Mouse (Mus musculus): ENCODE data around the gene Tex261.

GRCm38 (mm10) chr6:83729350-83729970, 46.2 kb downstream of the Tex261 start:
- TF ChIP-seq CTCF (conservative IDR thresholded peaks at IDR 0.05; ENCODE audit: insufficient read depth, insufficient read length, low read depth, low read length) (no peak), POLR2A (IDR thresholded peaks at IDR 0.05; ENCODE audit: low read depth, low read length) (no peak)

All from kidney, adult 2 months (tissue).